Comparison of ENCODE assay signal across 7 mouse cellular contexts in the genomic region with DNA sequence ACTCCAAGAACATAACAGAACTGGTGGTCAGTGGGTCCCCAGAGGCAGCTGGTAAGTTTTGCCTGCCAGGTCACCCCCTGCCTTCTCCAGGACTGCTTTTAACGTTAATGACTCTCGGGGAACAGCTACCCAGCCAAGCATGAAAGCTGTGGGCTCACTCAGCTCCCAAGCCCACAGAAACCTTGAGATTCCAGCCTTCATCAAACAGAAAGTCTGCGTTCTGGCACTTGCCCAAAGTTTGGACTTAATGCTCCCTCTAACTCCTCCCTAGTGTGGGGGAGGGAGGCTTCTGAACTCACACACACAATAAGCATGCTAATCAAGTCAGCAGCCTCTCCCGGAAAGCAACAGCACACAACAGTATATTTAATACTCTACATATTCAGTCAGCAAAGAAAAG.
DNase-seq lines count a peak whose midpoint lies in the region; ATAC-seq and TF ChIP-seq lines count a peak whose summit lies in the region.

No protein-coding gene starts in this region.

- no peaks in the 10 kb centered on the region for H3K27me3 ChIP-seq in E14TG2a.4 (ENCODE audit: insufficient read depth, low read length)
- no peaks in the 10 kb centered on the region for H3K27me3 ChIP-seq in forebrain, embryonic 11.5 days (ENCODE audit: control insufficient read depth, insufficient read depth, low read length)
- H3K27me3 ChIP-seq in midbrain, embryonic 16.5 days (ENCODE audit: control insufficient read depth, insufficient read depth, low read depth, low read length): no peaks in the 10 kb centered on the region

- ATAC-seq in forebrain, embryonic 11.5 days (replicated peaks; ENCODE audit: low FRiP score): peak; percentile 88
- ATAC-seq in midbrain, embryonic 16.5 days: peak; percentile 82

- 0 out of 2 replicates have a peak overlapping the region, but pooled peaks have one; percentile 22 for H3K4me2 ChIP-seq in forebrain, embryonic 11.5 days (ENCODE audit: low read depth, low read length, severe bottlenecking)
- no peak overlapping the region for H3K4me2 ChIP-seq in midbrain, embryonic 16.5 days (ENCODE audit: low read length)

- H3K9me3 ChIP-seq in E14TG2a.4 (ENCODE audit: low read length): no peaks in the 10 kb centered on the region
- H3K9me3 ChIP-seq in forebrain, embryonic 11.5 days (ENCODE audit: control insufficient read depth, low read length): no peaks in the 10 kb centered on the region
- no peaks in the 10 kb centered on the region for H3K9me3 ChIP-seq in midbrain, embryonic 16.5 days (replicated peaks; ENCODE audit: control insufficient read depth, low read length, poor library complexity, severe bottlenecking)

- intact Hi-C loops in heart, postnatal 14 days (cut with DNase I): no loop called here

- peaks cover 8% of the 10 kb centered on the region; the same call in 1 of the 2 replicates for H3K36me3 ChIP-seq in E14TG2a.4 (ENCODE audit: insufficient read depth, low read length)
- no peaks in the 10 kb centered on the region; the same call in 1 of the 2 replicates for H3K36me3 ChIP-seq in forebrain, embryonic 11.5 days (ENCODE audit: control insufficient read depth, insufficient read depth, low read length)
- H3K36me3 ChIP-seq in midbrain, embryonic 16.5 days (ENCODE audit: control insufficient read depth, insufficient read depth, low read length): no peaks in the 10 kb centered on the region

- WGBS in forebrain, embryonic 11.5 days: 2% methylated on average over 4 of the region's 4 CpGs
- WGBS in midbrain, embryonic 16.5 days: 3% methylated on average over 4 of the region's 4 CpGs

- peaks cover 55% of the 10 kb centered on the region for H3K4me1 ChIP-seq in E14TG2a.4 (replicated peaks; ENCODE audit: low read depth, low read length)
- H3K4me1 ChIP-seq in forebrain, embryonic 11.5 days (replicated peaks; ENCODE audit: control insufficient read depth, insufficient read depth, low read length): peaks cover 5% of the 10 kb centered on the region; the same call in 1 of the 2 replicates
- peaks cover 12% of the 10 kb centered on the region for H3K4me1 ChIP-seq in midbrain, embryonic 16.5 days (ENCODE audit: control insufficient read depth, insufficient read depth, low read length)

- DNase-seq in R1 (ENCODE audit: low read depth, low spot score): peak; percentile 78
- DNase-seq in forebrain, embryonic 11.5 days (ENCODE audit: low spot score): peak; percentile 84
- peak; percentile 54 to 69 for DNase-seq in heart, postnatal 14 days
- DNase-seq in kidney, postnatal 4 days: peak; percentile 82 to 91
- no peak for DNase-seq in thymus, adult 18-20 months

- H3K27ac ChIP-seq in forebrain, embryonic 11.5 days (ENCODE audit: low read depth, low read length): peak overlapping the region; percentile 79
- H3K27ac ChIP-seq in midbrain, embryonic 16.5 days (ENCODE audit: low read length): no peak overlapping the region

- no peak overlapping the region for H3K9ac ChIP-seq in forebrain, embryonic 11.5 days (ENCODE audit: low read length)
- H3K9ac ChIP-seq in midbrain, embryonic 16.5 days (ENCODE audit: low read depth, low read length): no peak overlapping the region

- TF ChIP-seq CTCF in E14TG2a.4 (conservative IDR thresholded peaks at IDR 0.05; ENCODE audit: low read length): no peak

- H3K4me3 ChIP-seq in E14TG2a.4 (replicated peaks; ENCODE audit: low read length): 0 out of 2 replicates have a peak overlapping the region, but pooled peaks have one; percentile 0
- no peak overlapping the region for H3K4me3 ChIP-seq in forebrain, embryonic 11.5 days (ENCODE audit: low read depth, low read length)
- no peak overlapping the region for H3K4me3 ChIP-seq in midbrain, embryonic 16.5 days (ENCODE audit: low read depth, low read length)

Comparison
In these comparisons a context has a peak if more than half of its experiments do, and no peak if none do; other contexts are left out.
1. DNase-seq: peak in R1 (single experiment), forebrain, embryonic 11.5 days (single experiment), heart, postnatal 14 days (2 of 2) and kidney, postnatal 4 days (2 of 2); none in thymus, adult 18-20 months (0 of 2).